Mouse (Mus musculus) embryo, embryonic 10.5 days (tissue): Measurements from ENCODE around the gene Acrv1.
"Not testable (repeated sequence)": the region's sequence is repeated elsewhere in the genome, so short reads cannot be mapped to it uniquely, and the experiment has no call there.

ENCODE experiments used
- DNase-seq: peaks from one replicate; pipeline ENCODE4 v3.0.0-alpha.2; 2015; ENCODE audit warnings: low spot score

The Acrv1 gene

DNA sequence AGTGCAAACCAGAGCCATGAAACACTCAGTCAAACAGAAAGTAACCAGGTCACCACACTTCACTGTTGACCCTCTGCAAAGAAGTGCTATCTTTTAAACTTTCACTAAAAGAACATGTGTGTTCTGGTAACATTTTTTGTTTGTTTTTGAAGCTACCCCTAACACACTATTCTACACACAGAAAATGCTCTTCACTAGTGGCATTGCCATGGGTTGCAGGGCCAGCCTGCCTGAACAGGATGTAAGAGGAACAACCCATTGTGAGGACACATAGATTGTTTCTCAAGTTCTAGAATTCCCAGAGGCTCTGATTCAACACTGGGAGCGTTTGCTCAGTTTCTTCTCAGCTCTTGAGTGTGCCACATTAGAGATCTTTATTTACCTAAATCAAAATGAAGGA lies at the start of gene Acrv1:
TSS of gene Acrv1 (plus strand) at position 301 of the 400 bp plus-strand sequence.
- DNase-seq = no peak

DNA sequence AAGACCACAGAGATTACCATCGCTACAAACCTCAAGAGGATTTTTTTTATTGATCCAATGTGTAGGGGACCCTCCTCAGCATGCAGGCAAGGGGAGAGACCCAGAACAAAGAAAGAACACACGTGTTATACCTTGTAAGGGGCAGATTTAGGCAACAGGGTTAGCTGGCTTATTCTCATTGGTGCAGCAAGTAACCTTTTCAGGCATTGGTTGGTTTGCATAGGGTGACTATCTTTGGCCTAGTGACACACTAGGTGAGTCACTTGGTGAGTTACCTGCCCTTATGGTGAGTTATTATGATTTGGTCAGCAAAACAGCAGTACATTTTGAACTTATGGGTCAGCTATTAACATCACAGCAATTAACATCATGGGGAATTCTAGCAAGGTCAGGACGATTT lies 49.7 kb upstream of the Acrv1 start, which contains the start of gene A630095E13Rik:
TSS of gene A630095E13Rik (minus strand) at position 101 of the 400 bp plus-strand sequence.
- DNase-seq = not testable (repeated sequence)

DNA sequence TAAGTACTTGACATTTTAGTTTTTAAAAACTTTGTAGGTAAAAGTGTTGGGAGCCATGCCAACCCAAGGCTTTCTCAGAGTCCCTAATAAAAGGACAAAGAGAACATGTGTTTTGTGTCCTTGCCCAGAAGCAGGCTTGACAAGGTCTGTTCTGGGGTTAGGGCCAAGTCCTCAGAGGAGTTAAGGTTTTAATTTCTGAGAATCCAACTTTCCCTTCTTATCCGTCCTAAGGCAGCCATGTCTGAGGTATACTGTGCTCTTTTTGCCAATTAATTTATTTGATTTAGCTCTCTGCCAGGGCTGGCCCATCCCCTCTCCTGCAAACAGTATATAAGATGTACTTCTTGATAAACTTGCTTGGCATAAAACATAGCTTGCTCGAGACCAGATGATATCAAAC lies 11.6 kb upstream of the Acrv1 start:
- no peak for DNase-seq

DNA sequence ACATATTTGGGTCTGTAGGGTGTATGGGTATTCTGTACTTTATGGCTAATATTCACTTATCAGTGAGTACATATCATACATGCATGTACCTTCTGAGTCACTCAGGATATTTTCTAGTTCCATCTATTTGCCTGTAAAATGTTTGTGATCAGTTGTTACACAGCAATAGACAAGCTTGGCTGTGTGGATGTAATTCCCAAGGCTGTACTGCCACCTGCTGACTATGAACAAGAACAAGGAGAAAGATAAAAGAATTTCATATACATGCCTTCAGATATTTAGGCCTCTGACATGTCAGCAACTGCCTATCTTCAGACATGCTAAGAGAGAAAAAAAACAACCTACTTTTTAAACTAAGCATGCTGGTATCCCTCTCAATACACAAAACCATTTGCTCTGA lies 5.7 kb upstream of the Acrv1 start:
- peak; percentile 17 for DNase-seq

DNA sequence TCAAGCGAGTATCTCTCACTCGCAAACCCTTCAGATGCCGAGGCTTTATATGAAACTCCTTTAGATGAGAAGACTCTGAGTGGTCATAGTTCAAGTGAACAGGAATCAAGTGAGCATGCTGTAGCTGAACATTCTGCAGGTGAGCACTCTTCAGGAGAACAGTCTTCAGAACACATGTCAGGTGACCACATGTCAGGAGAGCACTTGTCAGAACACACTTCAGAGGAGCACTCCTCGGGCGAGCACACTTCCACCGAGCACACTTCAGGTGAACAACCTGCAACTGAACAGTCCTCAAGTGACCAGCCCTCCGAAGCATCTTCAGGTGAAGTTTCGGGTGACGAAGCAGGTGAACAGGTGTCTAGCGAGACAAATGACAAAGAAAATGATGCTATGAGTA lies 1.3 kb downstream of the Acrv1 start:
- no peak for DNase-seq

DNA sequence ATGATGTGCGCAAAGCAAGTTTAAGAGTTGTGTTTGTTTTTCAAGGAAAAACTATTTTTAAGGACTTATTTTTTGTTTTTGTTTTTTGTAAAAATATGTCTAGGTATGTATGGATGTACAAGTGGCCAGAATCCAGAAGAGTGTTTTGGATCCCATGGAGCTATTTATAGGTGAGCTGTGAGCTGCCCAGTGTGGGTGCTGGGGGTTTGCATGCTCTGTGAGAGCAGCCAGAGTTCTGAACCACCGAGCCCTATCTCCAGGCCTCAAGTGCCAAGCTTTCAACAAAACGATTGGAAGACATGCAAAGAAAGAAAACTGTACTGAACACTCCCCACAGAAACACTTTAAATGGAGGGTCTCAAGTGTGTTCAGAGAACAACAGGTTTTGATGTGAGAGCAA lies 12.9 kb downstream of the Acrv1 start:
- no peak for DNase-seq

DNA sequence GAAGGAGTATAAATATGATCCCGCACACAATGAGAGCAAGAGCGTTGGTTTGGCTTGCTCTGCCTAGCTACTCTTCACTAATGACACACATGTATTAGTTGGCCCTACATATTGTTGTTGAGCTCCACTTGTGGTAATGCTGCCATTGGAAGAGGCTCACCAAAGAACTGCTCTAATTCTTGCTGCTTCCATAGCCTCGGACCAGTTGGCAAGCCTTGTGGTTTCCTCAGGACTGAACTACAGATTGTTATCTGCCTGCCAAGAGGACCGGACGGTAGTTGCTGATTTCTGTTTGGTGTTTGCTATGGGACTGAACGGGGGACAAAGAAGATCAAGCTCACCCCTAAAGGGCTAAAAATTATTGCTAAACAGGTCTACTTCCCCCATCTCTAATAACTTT lies 14.3 kb downstream of the Acrv1 start:
- no peak for DNase-seq

DNA sequence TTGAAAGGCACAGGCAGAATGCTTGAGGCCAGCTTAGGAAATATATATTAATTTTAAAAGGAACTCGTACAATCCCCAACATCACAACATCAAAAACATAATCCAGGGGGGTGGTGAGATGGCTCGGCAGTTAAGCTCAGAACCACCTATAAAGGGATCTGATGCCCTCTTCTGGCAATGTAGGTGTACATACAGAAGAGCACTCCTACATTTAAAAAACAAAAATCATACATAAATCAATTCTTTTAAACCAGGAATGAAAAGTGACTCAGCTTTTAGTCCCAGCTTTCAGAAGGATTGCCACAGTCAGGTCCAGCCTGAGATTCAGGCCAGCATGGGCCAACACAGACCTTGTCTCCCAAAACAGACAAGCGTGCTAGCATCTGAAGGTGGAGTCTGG lies 23.6 kb downstream of the Acrv1 start:
- DNase-seq = no peak

DNA sequence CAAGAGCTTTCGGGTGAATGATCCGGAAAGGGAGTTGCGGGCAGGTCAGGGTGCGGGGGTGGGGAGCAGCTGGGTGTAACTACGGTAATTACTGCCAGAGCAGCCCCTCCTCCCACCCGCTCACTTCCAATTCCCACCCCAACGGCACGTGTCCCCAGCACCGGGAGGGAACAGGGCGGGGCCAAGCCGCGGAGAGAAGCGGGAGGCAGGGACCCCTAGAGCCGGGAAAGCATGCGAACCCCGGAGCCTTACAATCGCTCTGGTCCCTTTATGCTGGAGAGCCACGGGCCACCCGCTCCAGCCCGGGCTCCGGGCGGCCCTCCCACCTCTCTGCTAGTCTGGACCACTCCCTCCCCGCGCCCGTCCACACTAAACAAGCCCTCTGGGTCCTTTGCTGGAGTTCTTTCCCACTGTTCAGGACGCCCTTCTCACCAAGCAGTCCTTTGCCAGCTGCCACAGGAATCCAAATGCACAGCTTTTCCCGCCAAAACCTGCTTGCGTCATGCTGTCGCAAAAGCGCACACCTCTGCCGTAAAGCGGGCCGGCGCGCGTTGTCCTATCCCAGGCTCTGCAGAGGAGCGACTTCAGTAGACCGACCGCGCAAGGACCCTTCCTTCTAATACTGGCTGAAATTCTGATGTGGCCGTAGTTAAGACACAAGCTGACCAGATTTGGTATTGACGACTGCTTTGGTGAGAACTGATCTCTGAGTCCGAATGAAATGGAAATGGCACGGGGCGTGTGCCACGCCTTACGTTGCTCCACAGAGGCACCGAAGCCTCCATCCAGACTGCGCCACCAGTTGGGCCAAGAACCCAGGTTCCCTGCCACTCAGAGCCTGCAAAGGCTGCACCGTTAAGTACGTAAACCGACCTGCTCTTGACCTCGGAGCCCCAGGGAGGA lies 33.4 kb downstream of the Acrv1 start:
- peak; percentile 97 for DNase-seq

DNA sequence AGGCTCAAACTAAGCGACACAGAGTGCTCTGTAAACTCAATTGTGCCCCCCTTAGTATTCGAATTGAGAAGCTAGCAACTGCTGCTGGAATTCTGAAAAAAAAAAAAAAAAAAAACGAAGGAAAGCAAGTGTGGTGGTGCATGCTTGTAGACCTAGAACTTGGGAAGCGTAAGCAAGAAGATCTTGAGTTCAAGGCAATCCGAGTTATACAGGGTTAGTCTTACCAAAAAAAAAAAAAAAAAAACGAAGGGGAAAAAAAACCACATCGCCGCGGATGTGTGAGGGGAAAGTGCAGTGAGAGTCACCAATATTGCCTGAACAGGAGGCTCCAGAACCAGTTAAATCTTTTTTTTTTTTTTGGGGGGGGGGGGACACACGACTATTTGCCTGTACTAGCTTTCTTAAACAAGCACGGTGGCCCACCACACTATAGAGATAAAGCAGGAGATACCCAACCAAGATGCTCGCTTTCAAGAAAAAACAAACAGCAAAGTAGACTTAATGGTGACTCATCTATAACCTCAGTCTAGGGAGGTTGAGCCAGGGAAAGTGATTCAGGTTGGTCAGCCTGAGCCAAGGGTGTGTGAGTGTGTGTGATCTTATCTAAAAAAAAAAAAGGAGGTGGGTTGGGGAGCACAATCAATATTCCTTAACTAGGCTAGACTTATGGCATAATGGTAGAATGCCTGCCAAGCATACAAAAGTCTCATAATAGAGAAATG lies 34.2 kb downstream of the Acrv1 start, which contains the start of gene Chek1:
TSS of gene Chek1 (minus strand) at position 32 of the 722 bp plus-strand sequence.
- DNase-seq = no peak
